Mouse (Mus musculus): ENCODE results near the gene Phf21a.
"Not testable (repeated sequence)": the region's sequence is repeated elsewhere in the genome, so short reads cannot be mapped to it uniquely, and the experiment has no call there.

Gene Phf21a

DNA sequence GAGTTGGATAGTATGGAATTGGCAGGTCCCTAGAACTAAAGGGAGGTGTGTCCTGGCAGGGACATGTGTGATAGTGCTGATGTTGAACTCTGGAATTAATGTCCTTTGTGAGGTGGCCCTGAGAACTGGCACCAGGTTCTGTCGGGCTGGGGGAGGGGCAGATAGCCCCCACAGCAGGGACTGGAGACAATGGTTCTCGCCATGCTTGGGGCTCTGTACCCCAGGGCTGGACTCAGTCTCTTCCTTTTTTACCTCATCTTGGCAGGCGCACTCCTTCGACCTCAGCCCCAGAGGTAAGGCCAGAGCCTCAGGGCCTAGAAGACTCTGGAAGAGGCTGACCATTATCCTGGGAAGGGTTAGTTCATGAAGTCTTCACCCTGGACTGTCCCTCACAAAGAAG is 289.8 kb downstream of the Phf21a start:
- DNase-seq (ENCODE audit: low spot score): no peak

GRCm38 (mm10) chr2:92384101-92384500 is 291.2 kb downstream of the Phf21a start:
- DNase-seq (ENCODE audit: low spot score): no peak

- no peak for DNase-seq (ENCODE audit: low spot score)
Measured at GRCm38 (mm10) chr2:92385113-92386051, 292.5 kb downstream of the Phf21a start.

DNA sequence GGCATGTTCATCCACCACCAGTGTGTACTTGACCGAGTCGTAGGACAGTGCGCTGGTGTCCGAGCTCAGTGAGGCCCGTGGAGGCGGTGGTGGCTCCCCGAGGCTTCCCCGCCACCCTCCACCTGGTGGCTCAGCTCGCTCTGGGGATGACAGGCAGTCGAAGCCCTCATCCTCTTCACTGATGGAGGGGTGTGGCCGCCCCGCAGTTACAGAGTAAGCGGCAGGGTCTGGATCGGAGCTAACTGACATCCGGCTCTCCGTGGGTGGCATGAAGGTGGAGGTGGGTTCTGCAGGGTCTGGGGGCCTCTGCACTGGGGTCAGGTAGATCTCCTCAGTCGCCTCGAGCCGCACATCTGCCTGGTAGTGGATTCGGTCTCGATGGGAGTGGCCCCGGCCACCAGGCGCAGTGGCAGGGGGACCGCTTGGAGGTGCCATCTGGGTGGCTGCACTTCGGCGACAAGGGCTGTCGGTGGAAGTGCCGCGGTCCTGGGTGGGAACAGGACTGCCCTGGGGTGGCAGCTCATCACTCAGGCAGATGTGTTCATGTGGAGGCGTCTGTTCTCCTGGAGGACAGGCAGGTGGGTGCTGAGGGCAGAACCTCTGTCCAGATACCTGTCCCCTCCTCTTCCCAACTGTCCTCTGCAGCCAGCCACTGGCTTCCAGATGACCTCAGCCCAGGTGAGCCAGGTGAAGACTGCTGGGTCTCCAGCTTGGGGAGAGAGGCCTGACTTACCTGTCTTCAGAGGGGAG is 294.1 kb downstream of the Phf21a start:
- no peak for DNase-seq (ENCODE audit: low spot score)

DNA sequence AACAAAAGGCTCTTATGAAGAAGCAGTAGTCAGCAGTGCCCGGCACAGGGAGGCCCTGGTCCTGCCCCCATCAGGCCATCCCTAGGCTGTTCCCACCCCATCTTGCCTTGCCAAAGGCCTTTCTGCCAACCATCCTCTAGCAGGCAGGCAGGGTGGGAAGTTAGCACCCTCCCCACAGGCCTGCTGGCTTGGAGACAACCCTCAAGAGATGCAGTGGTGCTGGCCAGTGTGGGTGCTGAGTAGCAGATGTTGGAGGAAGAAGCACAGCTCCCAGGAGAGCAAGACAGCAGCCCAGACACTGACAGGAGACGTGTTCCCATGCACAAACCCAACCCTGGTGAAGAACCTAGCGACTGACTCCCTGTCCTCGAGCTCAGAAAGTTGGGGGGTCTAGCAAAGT is 294.7 kb downstream of the Phf21a start:
- DNase-seq (ENCODE audit: low spot score): no peak

DNA sequence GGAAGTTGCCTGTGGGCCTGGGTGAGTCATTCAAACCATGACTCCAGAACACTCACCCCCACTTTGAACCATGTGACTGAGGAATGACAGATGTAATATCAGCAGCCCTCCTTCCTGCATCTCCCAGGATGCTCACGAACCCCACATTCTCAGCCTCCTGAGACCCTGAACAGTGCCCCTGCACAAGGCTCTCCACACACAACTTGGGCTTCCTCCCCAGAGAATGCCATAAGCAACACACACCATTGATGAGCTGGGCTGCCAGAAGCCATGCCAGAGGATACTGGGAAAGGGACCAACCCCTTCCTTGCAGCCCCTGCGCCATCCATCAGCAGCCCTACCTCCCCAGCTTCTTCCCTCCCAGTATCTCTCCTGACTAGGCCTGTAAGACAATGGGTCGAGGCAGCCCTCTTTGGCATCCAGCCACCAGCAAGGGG is 295.2 kb downstream of the Phf21a start:
- no peak for DNase-seq (ENCODE audit: low spot score)

- peak; percentile 82 for DNase-seq (ENCODE audit: low spot score)
Measured at GRCm38 (mm10) chr2:92388891-92389641, 296.1 kb downstream of the Phf21a start.

GRCm38 (mm10) chr2:92389645-92390044 is 296.7 kb downstream of the Phf21a start:
- no peak for DNase-seq (ENCODE audit: low spot score)

DNA sequence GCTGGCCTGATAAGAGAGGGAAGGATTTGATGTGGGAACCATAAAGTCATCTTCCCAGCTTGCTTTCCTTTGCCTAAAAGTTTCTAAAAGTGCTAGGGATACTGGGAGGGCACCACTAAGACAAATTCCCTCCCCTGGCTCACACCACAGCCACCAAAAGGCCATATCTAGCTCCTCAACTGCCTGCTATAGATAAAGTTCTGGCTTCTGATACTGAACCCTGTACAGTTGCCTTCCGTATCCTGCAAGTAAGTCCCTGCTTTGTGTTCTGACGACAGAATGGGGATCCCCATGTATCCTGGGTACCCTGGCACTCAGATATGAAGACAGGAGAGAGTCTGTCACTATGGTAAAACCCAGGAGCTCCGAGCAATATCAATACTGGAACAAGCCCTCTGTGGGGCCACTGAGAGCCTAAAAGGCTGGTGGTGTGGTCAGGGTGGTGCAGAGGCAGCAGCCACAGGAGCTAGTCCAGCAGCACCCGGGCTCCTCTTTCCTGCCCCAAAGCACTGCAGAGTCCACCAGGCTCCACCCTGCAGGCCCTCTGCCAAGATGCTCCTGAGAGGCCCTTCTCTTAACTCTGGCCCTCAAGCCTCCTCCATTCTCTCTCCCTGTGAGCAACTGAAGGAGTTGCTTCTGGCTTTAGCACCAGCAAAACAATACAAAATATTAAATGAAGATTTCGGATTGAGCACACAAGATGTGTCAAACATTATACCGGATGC is 297.5 kb downstream of the Phf21a start:
- DNase-seq (ENCODE audit: low spot score): no peak

GRCm38 (mm10) chr2:92391116-92391515 is 298.2 kb downstream of the Phf21a start:
- no peak for DNase-seq (ENCODE audit: low spot score)

DNA sequence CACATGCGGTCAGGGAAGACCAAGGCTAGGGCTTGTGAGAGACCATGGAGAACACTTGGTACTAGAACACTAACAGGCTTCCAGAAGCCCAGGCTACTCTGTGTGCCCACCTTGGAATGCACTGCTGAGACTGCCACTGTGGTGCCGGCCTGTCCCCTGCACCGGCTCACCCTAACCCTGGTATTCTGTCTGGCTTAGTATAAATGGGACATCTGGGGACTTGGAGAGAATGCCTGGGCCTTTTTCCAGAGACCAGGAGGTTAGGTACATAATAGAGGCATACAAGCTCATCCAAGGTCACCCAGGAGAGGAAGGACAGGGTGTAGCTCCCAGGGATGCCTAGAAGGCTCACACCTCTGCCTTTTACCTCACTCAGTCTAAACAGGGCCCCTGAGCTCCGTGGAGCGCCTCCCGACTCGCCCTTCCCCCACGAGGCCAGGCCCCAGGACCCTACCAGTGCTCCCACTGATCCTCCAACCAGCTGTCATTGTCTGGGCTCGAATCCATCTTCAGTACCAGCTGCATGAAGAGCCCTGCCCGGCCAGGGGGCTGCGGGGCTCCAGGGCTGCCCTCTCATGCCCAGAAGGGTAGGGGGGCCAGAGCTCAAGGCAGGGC is 298.9 kb downstream of the Phf21a start:
- no peak for DNase-seq (ENCODE audit: low spot score)

DNA sequence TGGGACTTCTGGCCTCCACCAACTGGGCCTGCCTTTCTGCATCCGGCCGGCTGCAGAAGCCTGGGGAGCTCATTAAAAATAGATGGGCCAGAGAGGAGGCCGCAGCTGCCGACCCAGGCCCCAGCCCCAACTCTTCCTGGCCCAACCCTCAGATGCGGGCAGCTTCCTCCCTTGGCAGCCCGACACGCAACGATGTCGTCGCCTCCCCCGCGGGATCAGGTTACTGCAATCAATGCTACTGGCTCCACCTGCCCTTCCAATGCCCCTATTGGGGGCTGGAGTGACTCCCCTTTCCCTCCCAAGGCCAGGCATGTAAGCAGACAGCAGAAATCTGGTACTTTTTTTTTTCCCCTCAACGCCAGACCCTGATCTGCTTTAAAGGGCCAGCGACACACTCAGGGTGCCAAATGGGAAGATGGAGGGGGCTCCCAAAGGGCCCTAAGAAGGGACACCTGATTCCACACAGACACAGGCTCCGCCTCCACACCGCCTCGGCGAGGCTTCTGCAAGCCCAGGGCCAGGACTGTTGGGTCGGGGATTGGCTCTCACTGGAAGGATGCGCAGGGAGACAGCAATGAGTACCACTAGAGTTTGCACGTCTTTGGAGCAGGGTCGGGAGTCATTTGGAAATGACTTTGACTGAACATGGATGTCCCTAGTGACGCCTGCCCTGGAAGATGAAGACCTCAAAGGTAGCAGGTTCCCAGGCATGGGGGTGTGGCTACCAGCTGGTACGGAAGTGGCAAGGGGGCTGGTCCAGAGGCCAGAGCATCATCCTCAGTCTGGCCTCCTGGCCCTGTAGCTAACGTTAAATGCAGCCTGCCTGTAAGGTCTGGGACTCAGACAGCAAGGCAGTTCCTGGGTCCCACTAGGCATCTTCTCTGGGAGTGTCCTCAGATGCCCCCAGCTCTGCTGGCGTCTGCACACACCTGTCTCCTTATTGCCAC is 299.7 kb downstream of the Phf21a start:
- no peak for DNase-seq (ENCODE audit: low spot score)

- no peak for DNase-seq (ENCODE audit: low spot score)
Measured at GRCm38 (mm10) chr2:92395535-92395934, 302.6 kb downstream of the Phf21a start.

DNA sequence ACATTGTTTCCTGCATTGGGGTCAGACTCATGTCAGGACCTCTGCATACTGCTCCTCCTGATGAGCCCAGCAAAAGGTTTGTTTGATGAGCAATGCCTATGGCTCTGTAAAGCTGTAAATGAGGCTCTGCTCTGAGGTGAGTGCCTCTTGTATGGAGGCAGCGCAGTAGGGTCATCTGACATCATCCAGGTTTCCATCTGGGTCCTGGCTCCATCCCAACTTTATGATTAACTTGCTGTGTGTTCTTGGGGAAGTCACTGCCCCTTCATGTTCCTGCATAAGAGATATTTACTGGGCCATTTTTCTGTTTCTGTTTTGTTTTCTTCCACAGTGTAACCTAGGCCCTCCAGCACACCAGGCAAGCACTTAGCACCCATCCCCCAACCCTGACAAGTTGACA is 304.5 kb downstream of the Phf21a start:
- DNase-seq (ENCODE audit: low spot score): no peak

DNA sequence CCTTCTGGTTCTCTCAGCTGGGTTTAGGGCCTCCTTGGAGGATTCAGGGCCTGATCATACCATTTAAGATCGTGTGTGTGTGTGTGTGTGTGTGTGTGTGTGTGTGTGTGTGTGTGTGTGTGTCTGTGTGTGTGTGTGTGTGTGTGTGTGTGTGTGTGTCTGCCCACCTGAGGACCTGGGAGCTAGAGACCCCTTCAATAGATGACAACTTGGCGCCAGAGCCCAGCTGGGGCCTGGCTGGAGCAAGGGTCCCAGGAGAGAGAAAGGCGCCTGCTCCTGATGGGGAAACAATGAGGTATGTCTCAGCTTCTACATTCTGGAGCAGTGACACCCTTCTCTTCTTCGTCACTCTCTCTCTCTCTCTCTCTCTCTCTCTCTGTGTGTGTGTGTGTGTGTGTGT is 307.0 kb downstream of the Phf21a start:
- DNase-seq (ENCODE audit: low spot score): not testable (repeated sequence)

- no peak for DNase-seq (ENCODE audit: low spot score)
Measured at GRCm38 (mm10) chr2:92400682-92401081, 307.8 kb downstream of the Phf21a start.

GRCm38 (mm10) chr2:92401091-92401561 is 308.2 kb downstream of the Phf21a start, which contains the start of gene Mapk8ip1:
Gene Mapk8ip1 (minus strand): TSS chr2:92401263.
- DNase-seq (ENCODE audit: low spot score): no peak

- DNase-seq (ENCODE audit: low spot score): no peak
Measured at GRCm38 (mm10) chr2:92402591-92403326, 309.8 kb downstream of the Phf21a start.

DNA sequence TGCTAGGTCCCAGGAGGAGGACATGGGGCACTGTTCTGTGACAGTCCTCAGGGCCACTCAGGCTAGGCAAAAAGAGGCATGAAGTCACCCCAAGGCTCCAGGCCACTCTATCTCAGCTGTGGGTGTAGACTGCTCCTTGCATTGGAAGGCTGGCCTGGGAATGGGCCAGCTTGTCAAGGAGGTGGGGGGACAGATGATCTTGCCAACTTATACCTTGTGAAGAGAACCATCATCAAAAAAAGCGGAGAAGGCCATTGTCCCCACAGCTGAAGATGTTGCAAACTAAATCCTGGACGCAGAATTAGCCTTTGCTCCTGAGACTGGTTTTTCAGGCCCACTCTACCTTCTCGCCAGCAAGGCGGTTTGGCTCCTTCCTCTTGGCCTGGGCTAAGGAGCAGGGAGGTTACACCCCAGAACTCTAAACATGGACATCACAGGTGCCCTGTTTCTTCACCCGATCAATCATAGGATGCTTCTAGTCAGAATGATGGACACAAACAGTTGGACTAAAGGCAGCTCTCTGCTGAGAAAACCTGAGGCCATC is 310.9 kb downstream of the Phf21a start:
- DNase-seq (ENCODE audit: low spot score): no peak

All from layer of hippocampus, adult 9-10 months (tissue).